Mouse (Mus musculus) MN1 (cell line): ENCODE data around the gene Gm20908.
"Not testable (repeated sequence)": the region's sequence is repeated elsewhere in the genome, so short reads cannot be mapped to it uniquely, and the experiment has no call there.

Source experiments
- DNase-seq: peaks from one replicate; pipeline ENCODE4 v3.0.0-alpha.2; 2016; ENCODE audit warnings: low spot score

The Gm20908 gene

GRCm38 (mm10) chrY:64472966-64473365, at the start of gene Gm20908:
TSS of gene Gm20908 (plus strand) at chrY:64473266.
- not testable (repeated sequence) for DNase-seq
